Mouse (Mus musculus) bone marrow, adult 2 months (tissue): ENCODE data around the gene Krt83.

ENCODE experiments used
- CTCF ChIP-seq: fragments of 200-500 bp; IDR thresholded peaks from 2 replicates; pipeline ENCODE4 v1.5.1; 2011; ENCODE audit warnings: low read length, control low read depth; ENCODE audit not compliant: control insufficient read depth, insufficient read depth
- POLR2A ChIP-seq: fragments of 200-500 bp; IDR thresholded peaks from 2 replicates; pipeline ENCODE4 v1.6.1; 2011; ENCODE audit warnings: low read depth, mild to moderate bottlenecking, control low read depth, low read length, borderline replicate concordance; ENCODE audit not compliant: control insufficient read depth

DNA sequence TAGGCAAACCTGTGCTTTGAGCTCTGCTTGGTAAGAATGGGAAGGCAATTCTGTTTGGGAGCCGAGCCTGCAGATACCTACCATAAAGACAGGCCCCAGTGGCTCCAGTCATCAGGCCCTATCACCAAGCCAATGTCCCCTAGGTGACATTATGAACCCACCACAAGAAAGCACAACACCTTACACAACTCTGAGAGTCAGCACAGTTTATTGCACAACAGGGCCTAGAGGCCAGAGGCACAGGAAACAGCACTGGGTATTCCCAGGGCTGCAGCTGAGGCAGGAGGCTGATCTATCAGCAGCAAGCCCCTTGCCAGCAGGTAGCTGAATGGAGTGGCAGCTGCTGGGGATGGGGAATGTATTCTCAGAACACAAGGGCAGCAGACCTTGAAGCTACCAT lies 6.4 kb downstream of the Krt83 start:
- TF ChIP-seq POLR2A, result no peak
- TF ChIP-seq CTCF, result no peak
